Mouse (Mus musculus): ENCODE data around the gene Adm.

DNA sequence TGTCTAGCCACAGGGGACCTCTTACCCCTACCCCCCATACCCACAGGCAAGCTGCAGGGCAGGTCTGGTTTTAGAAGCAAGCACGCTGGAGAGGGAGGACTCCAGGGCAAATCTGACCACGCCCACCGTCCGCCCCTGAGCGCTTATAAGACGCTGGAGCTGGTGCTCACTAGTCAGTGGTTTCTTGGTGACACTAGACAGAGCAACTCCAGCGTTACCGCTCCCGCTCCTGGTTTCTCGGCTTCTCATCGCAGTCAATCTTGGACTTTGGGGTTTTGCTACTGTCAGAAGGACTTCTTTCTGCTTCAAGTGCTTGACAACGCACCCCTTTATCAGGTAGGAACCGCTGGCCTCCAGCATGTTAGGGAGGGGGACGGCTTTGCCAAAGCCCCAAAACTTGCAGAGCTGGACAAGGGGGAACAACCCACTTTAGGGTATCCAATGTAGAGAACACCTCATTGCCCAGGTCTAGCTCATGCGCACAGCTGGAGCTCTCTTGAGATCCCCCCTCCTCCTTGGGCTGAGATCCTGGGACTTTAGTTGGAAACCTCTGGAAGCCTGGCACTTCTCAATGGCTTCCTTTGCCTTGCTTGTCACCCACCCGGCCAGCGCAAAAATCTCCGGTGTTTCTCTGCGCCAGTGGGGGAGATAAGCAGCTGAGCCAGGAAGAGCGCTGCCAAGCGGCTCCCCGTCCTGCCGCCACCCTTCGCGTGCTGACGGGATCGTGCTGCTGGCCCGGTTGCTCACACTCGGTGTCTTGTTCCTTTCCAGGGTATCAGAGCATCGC lies at the start of gene Adm:
- TF ChIP-seq MYOD1 (IDR thresholded peaks at IDR 0.05; ENCODE audit: control insufficient read depth, insufficient read length, low read depth) (no peak), CTCF (IDR thresholded peaks at IDR 0.05; ENCODE audit: control insufficient read depth, insufficient read depth, insufficient read length) (no peak), CEBPB (IDR thresholded peaks at IDR 0.05; ENCODE audit: low read depth) (no peak), MAX (IDR thresholded peaks at IDR 0.05) (no peak), FOSL1 (IDR thresholded peaks at IDR 0.05; ENCODE audit: insufficient read depth, low read length, poor library complexity, severe bottlenecking) (no peak), USF1 (IDR thresholded peaks at IDR 0.05; ENCODE audit: low read depth) (no peak)

Data from C2C12 (cell line).